Mouse (Mus musculus) Patski (cell line): Measurements from ENCODE around the gene Fbxl16. TPM values are rescaled to one million over a fixed set of nuclear protein-coding genes. Genes with fewer than 3 reads are reported as not detected.

Source experiments
- ATAC-seq: fragments of 100-300 bp; one replicate; pipeline ENCODE4 v1.8.0; 2021
- CTCF ChIA-PET: fragments of 350-600 bp; sonication (Branson Sonifier 250); formaldehyde crosslinking; loops from one replicate; lab custom pipeline; 2022; ENCODE audit warnings: inconsistent platforms; lab: Charles Lee
- POLR2A ChIA-PET: fragments of 350-600 bp; sonication (Branson Sonifier 250); formaldehyde crosslinking; loops from one replicate; lab custom pipeline; 2022; ENCODE audit warnings: antibody characterized with exemption, inconsistent platforms; lab: Charles Lee
- DNase-seq: peaks from one replicate; pipeline ENCODE4 v3.0.0-alpha.2; 2011; ENCODE audit warnings: low read depth, low spot score
- H3K27me3 ChIP-seq: fragments of 371-371 bp; one replicate; pipeline ENCODE4 v1.5.1; 2021
- CTCF ChIP-seq: fragments of 100-300 bp; IDR thresholded peaks from one replicate; pipeline ENCODE4 v1.5.1; 2021
- in situ Hi-C: fragments of 300-500 bp; cut with MboI; formaldehyde crosslinking; loops from 3 replicates; pipeline ENCODE4 v1.11.1; 2018; ENCODE audit warnings: low pct_unique_long_range_greater_than_20kb, mixed read lengths
- polyA plus RNA-seq: library from polyadenylated mRNA; unstranded; gene quantifications from one replicate; pipeline ENCODE4 v1.2.3, GENCODE M21; 2021

Gene Fbxl16
- polyA plus RNA-seq, 1 experiment from 2014 or later: 4.0 TPM

- no peak for DNase-seq
- ChIA-PET POLR2A (no interaction called here), CTCF (no interaction called here)
- in situ Hi-C loops: no loop called here
- TF ChIP-seq CTCF: no peak
- no peak for ATAC-seq
- no peaks in the 10 kb centered on the region for H3K27me3 ChIP-seq
Observed at GRCm38 (mm10) chr17:25783086-25783485, 25.8 kb upstream of the Fbxl16 start.

- no peak for DNase-seq
- POLR2A ChIA-PET: no interaction called here
- H3K27me3 ChIP-seq: no peaks in the 10 kb centered on the region
- CTCF ChIA-PET: interaction anchor here (1.3 to 2.4 kb wide), 3 partner anchors 11 to 68 kb away, joined by 3 to 9 read pairs (median 4); partner anchors contain the start of gene AC134908.4
- in situ Hi-C loops: no loop called here
- no peak for ATAC-seq
- TF ChIP-seq CTCF: no peak
Observed at GRCm38 (mm10) chr17:25783861-25784574, 24.9 kb upstream of the Fbxl16 start.

GRCm38 (mm10) chr17:25785281-25785745 lies 23.6 kb upstream of the Fbxl16 start, which contains the start of gene Haghl:
TSS of gene Haghl (minus strand) at chr17:25785673.
- TF ChIP-seq CTCF: no peak
- ATAC-seq: peak; percentile 27
- in situ Hi-C loops: no loop called here
- CTCF ChIA-PET: interaction anchor here (1.3 to 2.4 kb wide), 3 partner anchors 10 to 69 kb away, joined by 3 to 9 read pairs (median 4); partner anchors contain the start of gene AC134908.4
- no peaks in the 10 kb centered on the region for H3K27me3 ChIP-seq
- peak; percentile 75 for DNase-seq
- POLR2A ChIA-PET: no interaction called here

- POLR2A ChIA-PET: no interaction called here
- ATAC-seq (no peak), DNase-seq (no peak)
- in situ Hi-C loops: no loop called here
- H3K27me3 ChIP-seq: no peaks in the 10 kb centered on the region
- CTCF ChIA-PET: interaction anchor here (2.4 kb wide), 1 partner anchor 15 kb away, joined by 9 read pairs; no protein-coding TSS in a partner anchor
- TF ChIP-seq CTCF: no peak
Observed at GRCm38 (mm10) chr17:25786280-25786679, 22.6 kb upstream of the Fbxl16 start, which contains the start of gene Ccdc78. TSS of gene Ccdc78 (plus strand) at chr17:25786580.

- ChIA-PET POLR2A (interaction anchor here (0.7 kb wide), 1 partner anchor 13 kb away, joined by 3 read pairs; the partner anchor contains the start of gene Narfl), CTCF (interaction anchor here (0.9 kb wide), 1 partner anchor 14 kb away, joined by 4 read pairs; no protein-coding TSS in a partner anchor)
- no peak for ATAC-seq
- TF ChIP-seq CTCF: no peak
- in situ Hi-C loops: no loop called here
- DNase-seq: no peak
- H3K27me3 ChIP-seq: no peaks in the 10 kb centered on the region
Observed at GRCm38 (mm10) chr17:25786781-25787504, 21.9 kb upstream of the Fbxl16 start.

- no peak for DNase-seq
- CTCF ChIA-PET: interaction anchor here (3.2 kb wide), 1 partner anchor 10 kb away, joined by 11 read pairs; no protein-coding TSS in a partner anchor
- no peak for TF ChIP-seq CTCF
- in situ Hi-C loops: no loop called here
- POLR2A ChIA-PET: no interaction called here
- H3K27me3 ChIP-seq: no peaks in the 10 kb centered on the region
- ATAC-seq: no peak
Observed at GRCm38 (mm10) chr17:25791320-25791842, 17.5 kb upstream of the Fbxl16 start.

- ChIA-PET POLR2A (no interaction called here), CTCF (interaction anchor here (1.2 to 3.2 kb wide), 2 partner anchors 9 to 58 kb away, joined by 3 to 11 read pairs; no protein-coding TSS in a partner anchor)
- in situ Hi-C loops: no loop called here
- ATAC-seq (no peak), DNase-seq (no peak)
- TF ChIP-seq CTCF: no peak
- no peaks in the 10 kb centered on the region for H3K27me3 ChIP-seq
Observed at GRCm38 (mm10) chr17:25791843-25792527, 16.9 kb upstream of the Fbxl16 start.

GRCm38 (mm10) chr17:25792615-25793014 lies 16.3 kb upstream of the Fbxl16 start, which contains the start of gene Fam173a:
TSS of gene Fam173a (minus strand) at chr17:25792901.
- ATAC-seq: no peak
- in situ Hi-C loops: no loop called here
- POLR2A ChIA-PET: interaction anchor here (0.8 kb wide), 1 partner anchor 15 kb away, joined by 3 read pairs; no protein-coding TSS in a partner anchor
- CTCF ChIA-PET: interaction anchor here (0.6 to 3.2 kb wide), 3 partner anchors 9 to 59 kb away, joined by 3 to 11 read pairs (median 3); no protein-coding TSS in a partner anchor
- TF ChIP-seq CTCF: no peak
- DNase-seq: no peak
- no peaks in the 10 kb centered on the region for H3K27me3 ChIP-seq

- ATAC-seq: no peak
- ChIA-PET CTCF (interaction anchor here (1.7 kb wide), 1 partner anchor 9 kb away, joined by 4 read pairs; no protein-coding TSS in a partner anchor), POLR2A (interaction anchor here (1.1 kb wide), 1 partner anchor 20 kb away, joined by 5 read pairs; the partner anchor contains the start of gene Narfl)
- no peaks in the 10 kb centered on the region for H3K27me3 ChIP-seq
- no peak for TF ChIP-seq CTCF
- DNase-seq: no peak
- in situ Hi-C loops: no loop called here
Observed at GRCm38 (mm10) chr17:25794197-25794596, 14.7 kb upstream of the Fbxl16 start.
